Mouse (Mus musculus) limb, embryonic 12.5 days (tissue): ENCODE results near the gene Zfp324. TPM values are rescaled to one million over a fixed set of nuclear protein-coding genes. Genes with fewer than 3 reads are reported as not detected.

Experiments used
- ATAC-seq: fragments of 200-750 bp; cut with Nextera tagmentation; 2 replicates; pipeline ENCODE4 v1.8.0; 2017; ENCODE audit warnings: low read depth, moderate TSS enrichment; ENCODE audit not compliant: insufficient number of reproducible peaks, insufficient read depth, low FRiP score, low TSS enrichment
- H3K27ac ChIP-seq: fragments of 300-500 bp; sonication (generic); 2 replicates; pipeline ENCODE4 v1.5.1; 2016; ENCODE audit warnings: mild to moderate bottlenecking, moderate library complexity
- H3K27me3 ChIP-seq: fragments of 300-500 bp; sonication (generic); 2 replicates; pipeline ENCODE4 v1.6.1; 2016; ENCODE audit warnings: mild to moderate bottlenecking, moderate library complexity
- H3K36me3 ChIP-seq: fragments of 300-500 bp; sonication (generic); 2 replicates; pipeline ENCODE4 v1.6.1; 2016; ENCODE audit warnings: mild to moderate bottlenecking, moderate library complexity
- H3K4me1 ChIP-seq: fragments of 300-500 bp; sonication (generic); replicated peaks from 2 replicates; pipeline ENCODE4 v1.6.1; 2016
- H3K4me2 ChIP-seq: fragments of 300-500 bp; sonication (generic); 2 replicates; pipeline ENCODE4 v1.6.1; 2016; ENCODE audit warnings: mild to moderate bottlenecking, moderate library complexity
- H3K4me3 ChIP-seq: fragments of 300-500 bp; sonication (generic); replicated peaks from 2 replicates; pipeline ENCODE4 v1.5.1; 2016; ENCODE audit warnings: mild to moderate bottlenecking
- H3K9ac ChIP-seq: fragments of 300-500 bp; sonication (generic); replicated peaks from 2 replicates; pipeline ENCODE4 v1.6.1; 2016; ENCODE audit warnings: mild to moderate bottlenecking, moderate library complexity
- H3K9me3 ChIP-seq: fragments of 300-500 bp; sonication (generic); 2 replicates; pipeline ENCODE4 v1.6.1; 2016; ENCODE audit warnings: mild to moderate bottlenecking, moderate library complexity
- WGBS: fragments of 180-500 bp; shearing (Covaris S2); methylation state at CpG from one replicate; pipeline ENCODE4 v1.1.7; 2016; 5-methylcytosine and 5-hydroxymethylcytosine counted together
- polyA plus RNA-seq: library from polyadenylated mRNA; unstranded; fragments of >200 nt; fragmentation: Nextera tagmentation; extraction: Ambion mirVana; gene quantifications from 2 replicates; pipeline ENCODE4 v1.2.1, GENCODE M21; 2016

Zfp324 gene
- polyA plus RNA-seq, 1 experiment from 2014 or later: 10.9 TPM

DNA sequence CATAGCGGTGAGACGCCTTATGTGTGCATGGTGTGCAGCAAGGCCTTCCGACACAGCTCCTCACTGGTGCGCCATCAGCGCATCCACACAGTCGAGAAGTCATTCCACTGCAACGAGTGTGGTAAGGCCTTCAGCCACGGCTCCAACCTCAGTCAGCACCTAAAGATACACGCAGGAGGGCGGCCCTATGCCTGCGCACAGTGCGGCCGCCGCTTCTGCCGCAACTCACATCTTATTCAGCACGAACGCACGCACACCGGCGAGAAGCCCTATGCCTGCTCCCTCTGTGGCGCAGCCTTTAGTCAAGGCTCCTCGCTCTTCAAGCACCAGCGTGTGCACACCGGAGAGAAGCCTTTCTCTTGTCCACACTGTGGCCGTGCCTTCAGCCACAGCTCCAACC is 5.3 kb downstream of the Zfp324 start:
- ATAC-seq: no peak
- no peaks in the 10 kb centered on the region for H3K27me3 ChIP-seq
- H3K36me3 ChIP-seq: peaks cover 51% of the 10 kb centered on the region
- H3K4me1 ChIP-seq: peaks cover 11% of the 10 kb centered on the region
- WGBS: 96% methylated on average over 25 of the region's 25 CpGs
- no peak overlapping the region for H3K4me3 ChIP-seq
- H3K27ac ChIP-seq: no peak overlapping the region
- no peak overlapping the region for H3K4me2 ChIP-seq
- H3K9ac ChIP-seq: no peak overlapping the region
- H3K9me3 ChIP-seq: no peaks in the 10 kb centered on the region

DNA sequence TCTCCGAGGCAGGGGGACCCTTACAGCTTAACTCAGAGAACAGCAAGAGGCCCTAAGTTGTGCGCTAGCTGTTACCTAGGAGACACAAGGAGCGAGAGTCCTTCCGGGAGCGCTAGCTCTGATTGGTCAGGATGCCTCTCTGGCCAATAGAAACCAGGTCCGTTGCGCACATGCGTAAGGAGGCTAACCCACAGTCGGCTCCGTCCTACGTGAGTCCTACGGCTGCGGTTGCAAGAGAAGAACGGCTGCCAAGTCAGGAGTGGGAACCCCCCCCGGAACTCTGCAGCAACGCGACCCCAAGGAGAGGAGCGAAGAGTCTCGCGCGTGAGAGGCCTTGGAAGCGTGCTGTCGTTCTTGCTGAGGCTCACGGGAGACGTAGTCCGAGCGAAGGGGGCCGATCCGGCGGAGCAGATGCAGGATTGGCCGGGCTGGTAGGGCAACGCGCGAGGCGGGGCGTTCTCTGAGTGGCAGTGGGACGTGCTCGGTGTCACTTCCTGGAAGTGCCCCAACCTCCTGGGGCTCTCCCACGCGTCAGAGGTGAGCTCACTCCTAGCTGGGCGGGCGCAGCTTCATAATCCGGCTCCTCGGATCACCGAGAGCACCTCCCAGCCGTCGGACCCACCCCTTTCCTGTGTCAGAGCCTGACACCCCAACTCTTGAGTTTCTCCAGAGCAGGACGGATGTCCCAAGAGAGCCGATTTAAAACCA is 12.2 kb downstream of the Zfp324 start, which contains the start of gene Zfp446:
Gene Zfp446 (plus strand): TSS at position 167 of the 708 bp plus-strand sequence.
- Histone ChIP-seq H3K9me3 (no peaks in the 10 kb centered on the region), H3K4me3 (peak within 1 kb of the TSS; percentile 63), H3K36me3 (peaks cover 22% of the 10 kb centered on the region; the same call in 1 of the 2 replicates), H3K9ac (peak within 1 kb of the TSS; percentile 63), H3K4me1 (peaks cover 20% of the 10 kb centered on the region), H3K27me3 (no peaks in the 10 kb centered on the region), H3K4me2 (peak within 1 kb of the TSS; percentile 72), H3K27ac (peak within 1 kb of the TSS; percentile 92)
- WGBS: under 1% methylated on average over 49 of the region's 49 CpGs
- ATAC-seq: peak; percentile 99

DNA sequence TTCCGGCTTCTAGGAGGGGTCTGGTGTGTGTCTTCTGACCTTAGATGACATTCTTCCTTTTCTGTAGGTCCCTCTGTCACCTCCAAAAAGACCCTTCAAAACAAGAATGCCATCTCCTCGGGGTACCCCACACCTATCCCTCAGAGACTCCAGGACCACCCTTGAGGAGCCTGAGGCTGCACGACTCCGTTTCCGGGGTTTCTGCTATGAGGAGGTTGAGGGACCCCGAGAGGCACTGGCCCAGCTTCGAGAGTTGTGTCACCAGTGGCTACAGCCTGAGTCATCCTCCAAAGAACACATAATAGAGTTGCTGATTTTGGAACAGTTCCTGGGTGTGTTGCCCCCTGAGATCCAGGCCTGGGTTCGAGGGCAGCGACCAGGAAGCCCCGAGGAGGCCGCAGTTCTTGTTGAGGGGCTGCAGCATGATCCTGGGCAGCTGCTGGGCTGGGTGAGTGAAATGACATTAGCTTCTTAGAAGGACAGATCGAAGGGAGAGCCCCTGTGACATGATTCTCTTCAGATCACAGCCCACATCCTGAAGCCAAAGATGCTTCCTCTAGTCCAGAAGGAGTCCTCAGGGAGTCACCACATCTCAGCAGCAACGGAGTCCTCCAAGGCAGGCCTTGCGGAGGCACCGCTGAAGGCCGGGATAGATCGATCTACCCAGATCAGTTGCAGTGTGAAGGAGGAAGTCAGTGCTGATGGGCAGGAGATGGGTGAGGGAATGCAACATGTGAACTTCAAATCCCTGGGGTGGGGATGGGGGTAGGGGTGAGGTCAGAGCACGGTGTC is 13.5 kb downstream of the Zfp324 start:
- Histone ChIP-seq H3K4me1 (peaks cover 20% of the 10 kb centered on the region), H3K36me3 (peaks cover 14% of the 10 kb centered on the region; the same call in 1 of the 2 replicates), H3K9me3 (no peaks in the 10 kb centered on the region), H3K27ac (peak overlapping the region; percentile 92), H3K9ac (no peak overlapping the region), H3K27me3 (no peaks in the 10 kb centered on the region), H3K4me2 (peak overlapping the region; percentile 72), H3K4me3 (no peak overlapping the region)
- no peak for ATAC-seq
- whole genome bisulfite sequencing: 78% methylated on average over 18 of the region's 18 CpGs

DNA sequence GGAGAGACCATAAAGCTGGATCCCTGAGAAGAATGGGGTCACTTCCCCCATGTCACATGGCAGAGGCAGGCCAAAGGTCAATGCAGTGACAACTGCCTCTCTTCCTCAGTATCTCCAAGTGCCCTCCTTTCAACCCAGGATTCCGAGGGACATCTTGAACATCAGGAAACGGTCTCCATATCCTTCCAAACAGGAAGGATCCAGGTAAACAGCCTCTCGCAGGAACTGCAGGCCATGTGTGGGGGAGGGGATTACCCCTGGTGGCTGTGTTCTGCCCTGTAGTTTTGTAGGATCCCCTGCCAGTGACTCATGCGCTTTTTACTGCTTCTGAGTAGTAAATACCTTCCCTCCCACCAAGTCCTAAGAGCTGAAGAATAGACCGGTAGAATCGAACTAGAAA is 14.1 kb downstream of the Zfp324 start:
- Histone ChIP-seq H3K36me3 (peaks cover 14% of the 10 kb centered on the region; the same call in 1 of the 2 replicates), H3K4me2 (no peak overlapping the region), H3K27me3 (no peaks in the 10 kb centered on the region), H3K9ac (no peak overlapping the region), H3K4me3 (no peak overlapping the region), H3K4me1 (peaks cover 20% of the 10 kb centered on the region), H3K9me3 (no peaks in the 10 kb centered on the region), H3K27ac (no peak overlapping the region)
- WGBS: 34% methylated on average over 6 of the region's 6 CpGs
- ATAC-seq: no peak

DNA sequence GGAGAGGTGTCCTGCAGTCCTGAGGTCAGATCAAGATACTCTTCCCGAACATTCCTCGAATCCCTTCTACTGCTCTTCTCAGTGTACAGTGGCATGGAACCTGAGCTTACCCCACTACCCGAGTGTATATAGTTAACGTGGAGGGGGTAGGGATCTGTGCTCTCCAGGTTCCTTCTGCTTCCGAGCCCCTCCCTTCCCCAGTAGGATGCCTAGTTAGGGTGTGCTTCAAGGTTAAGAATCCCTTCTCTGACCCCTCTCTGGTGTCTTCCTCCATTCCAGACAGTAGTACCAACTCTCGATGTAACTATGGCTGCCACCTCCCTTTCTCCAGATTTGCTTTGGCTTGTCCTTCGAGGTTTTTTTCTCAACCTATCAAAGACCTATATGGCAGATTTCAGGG is 14.7 kb downstream of the Zfp324 start:
- Histone ChIP-seq H3K4me1 (peaks cover 20% of the 10 kb centered on the region), H3K4me3 (no peak overlapping the region), H3K27me3 (no peaks in the 10 kb centered on the region), H3K9ac (no peak overlapping the region), H3K4me2 (no peak overlapping the region), H3K9me3 (no peaks in the 10 kb centered on the region), H3K27ac (no peak overlapping the region), H3K36me3 (peaks cover 14% of the 10 kb centered on the region; the same call in 1 of the 2 replicates)
- 84% methylated on average over 7 of the region's 7 CpGs for WGBS
- ATAC-seq: no peak

DNA sequence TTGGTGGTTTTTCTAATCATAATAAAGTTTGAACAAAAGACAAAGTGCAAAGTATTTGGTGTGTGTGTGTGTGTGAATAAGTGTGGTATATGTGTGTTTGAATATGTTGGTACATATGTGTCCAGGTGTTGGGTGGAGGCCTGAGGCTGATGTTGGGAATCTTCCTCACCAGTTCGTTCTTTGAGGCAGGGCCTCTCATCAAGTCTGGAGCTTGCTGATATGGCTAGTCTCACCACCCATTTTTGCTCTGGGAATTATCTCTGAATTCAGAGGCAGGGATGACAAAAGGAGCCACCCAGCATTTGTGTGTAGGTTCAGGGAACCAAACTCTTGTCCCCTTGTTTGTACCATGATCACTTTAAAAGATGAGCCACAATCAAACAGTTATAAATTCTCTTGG is 20.1 kb downstream of the Zfp324 start:
- H3K27me3 ChIP-seq: no peaks in the 10 kb centered on the region; the same call in 1 of the 2 replicates
- H3K9ac ChIP-seq: no peak overlapping the region
- H3K9me3 ChIP-seq: no peaks in the 10 kb centered on the region
- H3K4me1 ChIP-seq: no peaks in the 10 kb centered on the region
- no peak for ATAC-seq
- peaks cover 14% of the 10 kb centered on the region; the same call in 1 of the 2 replicates for H3K36me3 ChIP-seq
- no peak overlapping the region for H3K27ac ChIP-seq
- 86% methylated on average over 1 of the region's 1 CpGs for WGBS
- H3K4me2 ChIP-seq: no peak overlapping the region
- H3K4me3 ChIP-seq: no peak overlapping the region

DNA sequence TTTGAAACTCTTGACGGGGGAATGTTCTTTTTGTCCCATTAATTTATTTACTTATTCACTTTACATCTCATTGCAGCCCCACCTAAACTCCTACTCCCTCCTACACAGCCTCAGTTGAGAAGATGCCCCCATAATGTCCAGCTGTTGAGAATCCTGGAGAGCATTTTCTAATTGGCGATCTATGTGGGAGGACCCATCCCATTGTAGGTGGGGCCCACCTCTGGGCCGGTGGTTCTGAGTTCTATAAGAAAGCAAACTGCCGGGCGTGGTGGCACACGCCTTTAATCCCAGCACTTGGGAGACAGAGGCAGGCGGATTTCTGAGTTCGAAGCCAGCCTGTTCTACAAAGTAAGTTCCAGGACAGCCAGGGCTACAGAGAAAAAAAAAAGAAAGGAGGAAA is 21.3 kb downstream of the Zfp324 start:
- no peaks in the 10 kb centered on the region for H3K4me1 ChIP-seq
- 83% methylated on average over 8 of the region's 8 CpGs for WGBS
- no peaks in the 10 kb centered on the region; the same call in 1 of the 2 replicates for H3K27me3 ChIP-seq
- no peak overlapping the region for H3K9ac ChIP-seq
- H3K36me3 ChIP-seq: peaks cover 9% of the 10 kb centered on the region; the same call in 1 of the 2 replicates
- no peak for ATAC-seq
- H3K27ac ChIP-seq: no peak overlapping the region
- H3K4me2 ChIP-seq: no peak overlapping the region
- H3K4me3 ChIP-seq: no peak overlapping the region
- no peaks in the 10 kb centered on the region for H3K9me3 ChIP-seq

DNA sequence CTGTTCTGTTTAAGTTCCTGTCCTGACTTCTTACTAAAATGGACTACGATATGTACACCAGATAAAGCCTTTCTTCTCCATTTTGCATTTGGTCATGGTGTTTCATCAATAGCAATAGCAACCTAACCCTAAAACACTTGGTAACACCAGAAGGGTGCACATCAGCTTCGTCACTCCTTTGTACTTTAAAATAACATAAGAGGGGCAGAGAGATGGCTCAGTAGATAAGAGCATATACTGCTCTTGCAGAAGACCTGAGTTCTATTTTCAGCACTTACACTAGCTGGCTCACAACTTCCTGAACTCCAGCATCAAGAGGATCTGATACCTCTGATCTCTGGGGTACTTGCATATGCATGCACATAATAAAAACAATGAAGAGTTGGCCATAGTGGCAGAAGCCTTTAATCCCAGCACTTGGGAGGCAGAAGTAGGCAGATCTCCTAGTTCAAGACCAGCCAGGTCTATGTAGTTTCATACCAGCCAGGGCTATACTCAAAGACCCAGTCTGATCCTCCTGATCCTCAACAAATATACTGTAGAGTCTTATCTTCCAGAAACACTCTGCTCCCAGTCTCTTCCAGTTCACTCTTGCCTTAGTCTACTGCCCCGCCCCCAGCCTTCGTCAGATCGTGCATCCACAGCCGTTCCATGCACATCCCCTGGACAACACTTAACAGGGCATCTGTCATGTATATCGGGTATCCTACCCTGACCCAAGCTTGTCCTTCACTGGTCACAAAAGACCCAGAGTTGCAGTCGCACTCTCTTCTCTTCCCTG is 22.0 kb downstream of the Zfp324 start:
- Histone ChIP-seq H3K4me3 (no peak overlapping the region), H3K27me3 (no peaks in the 10 kb centered on the region; the same call in 1 of the 2 replicates), H3K9ac (no peak overlapping the region), H3K9me3 (no peaks in the 10 kb centered on the region), H3K4me1 (no peaks in the 10 kb centered on the region), H3K36me3 (peaks cover 2% of the 10 kb centered on the region; the same call in 1 of the 2 replicates), H3K27ac (no peak overlapping the region), H3K4me2 (no peak overlapping the region)
- WGBS: 88% methylated on average over 8 of the region's 8 CpGs
- ATAC-seq: no peak

DNA sequence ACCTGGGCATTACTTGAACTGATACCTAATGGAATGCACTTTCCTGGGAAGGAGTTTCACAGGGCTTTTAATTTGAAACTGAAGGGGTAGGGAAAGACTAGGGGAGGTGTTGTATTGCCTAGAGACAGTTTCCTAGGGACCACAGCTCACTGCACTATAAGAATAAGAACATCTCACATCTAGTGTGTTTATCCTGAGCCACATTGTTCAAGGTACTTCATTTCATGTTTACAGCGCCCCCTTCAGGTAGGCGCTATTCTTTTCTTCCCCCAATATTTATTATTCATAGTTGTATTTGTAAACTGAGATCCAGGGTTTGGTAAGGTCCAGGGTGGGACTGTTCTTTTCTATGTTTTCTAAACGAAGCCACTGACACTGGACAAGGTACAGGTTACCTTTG is 26.6 kb downstream of the Zfp324 start:
- Histone ChIP-seq H3K4me2 (no peak overlapping the region), H3K27ac (no peak overlapping the region), H3K4me3 (no peak overlapping the region), H3K4me1 (no peaks in the 10 kb centered on the region), H3K36me3 (no peaks in the 10 kb centered on the region), H3K9me3 (no peaks in the 10 kb centered on the region), H3K27me3 (no peaks in the 10 kb centered on the region; the same call in 1 of the 2 replicates), H3K9ac (no peak overlapping the region)
- WGBS: 4% methylated on average over 3 of the region's 3 CpGs
- no peak for ATAC-seq

DNA sequence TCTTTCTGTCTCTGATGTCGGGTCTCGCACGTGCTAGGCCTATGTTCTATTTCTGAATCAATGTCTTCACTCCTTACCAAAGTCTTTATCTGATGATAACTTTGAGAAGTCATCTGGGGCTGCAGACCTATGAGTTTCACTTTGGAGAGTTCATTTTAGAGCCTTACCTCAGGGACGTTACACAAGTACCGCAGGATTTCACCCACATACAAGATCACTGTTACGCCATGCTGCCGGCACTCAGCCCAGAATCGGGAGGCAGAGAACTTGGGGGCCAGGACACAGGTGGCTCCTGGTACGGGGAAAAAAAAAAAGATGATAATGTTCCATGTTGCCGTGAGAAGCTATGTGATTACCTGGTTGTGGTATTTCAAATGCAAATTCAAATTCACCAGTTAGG is 27.5 kb downstream of the Zfp324 start:
- whole genome bisulfite sequencing: 88% methylated on average over 10 of the region's 10 CpGs

DNA sequence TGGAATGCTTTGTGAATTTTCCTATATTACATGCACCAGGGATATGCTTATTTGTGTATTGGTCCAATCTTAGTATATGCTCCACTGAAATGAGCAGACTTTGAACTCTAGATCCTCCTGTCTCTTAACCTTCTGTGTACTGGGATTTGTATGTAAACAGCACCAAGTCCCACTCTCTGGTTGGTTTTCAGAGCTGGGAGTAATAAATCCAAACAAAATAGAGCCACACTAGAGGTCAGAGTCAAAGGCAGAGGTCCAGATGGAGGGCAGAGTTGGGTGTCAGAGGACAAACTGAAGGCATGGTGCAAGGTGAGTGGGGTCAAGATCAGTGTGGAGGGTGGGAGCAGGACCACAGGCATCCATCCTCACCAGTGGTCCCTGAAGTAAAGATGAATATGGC is 30.2 kb downstream of the Zfp324 start:
- no peak overlapping the region for H3K4me3 ChIP-seq
- no peaks in the 10 kb centered on the region for H3K36me3 ChIP-seq
- H3K4me1 ChIP-seq: no peaks in the 10 kb centered on the region
- no peak overlapping the region for H3K27ac ChIP-seq
- no peaks in the 10 kb centered on the region for H3K9me3 ChIP-seq
- H3K9ac ChIP-seq: no peak overlapping the region
- no peak overlapping the region for H3K4me2 ChIP-seq
- ATAC-seq: no peak
- H3K27me3 ChIP-seq: no peaks in the 10 kb centered on the region

More for the DNA sequence above, 27.5 kb downstream of the Zfp324 start:
- Histone ChIP-seq H3K4me3 (no peak overlapping the region), H3K27me3 (no peaks in the 10 kb centered on the region; the same call in 1 of the 2 replicates), H3K9ac (no peak overlapping the region), H3K27ac (no peak overlapping the region), H3K9me3 (no peaks in the 10 kb centered on the region), H3K4me1 (no peaks in the 10 kb centered on the region), H3K36me3 (no peaks in the 10 kb centered on the region), H3K4me2 (no peak overlapping the region)
- no peak for ATAC-seq
